Mouse (Mus musculus) cerebral cortex, adult 2 months (tissue): ENCODE measurements around the gene Zc3h12c.

ENCODE experiments used
- WGBS: fragments of 180-500 bp; shearing (Covaris S2); methylation state at CpG from one replicate; pipeline ENCODE4 v1.1.7; 2018; 5-methylcytosine and 5-hydroxymethylcytosine counted together

The Zc3h12c gene

GRCm38 (mm10) chr9:52102060-52102844, 66.1 kb downstream of the Zc3h12c start:
- WGBS: 78% methylated on average over 13 of the region's 13 CpGs

GRCm38 (mm10) chr9:52100426-52100825, 67.9 kb downstream of the Zc3h12c start:
- WGBS: 93% methylated on average over 14 of the region's 14 CpGs

GRCm38 (mm10) chr9:52098600-52098999, 69.8 kb downstream of the Zc3h12c start:
- whole genome bisulfite sequencing: 6% methylated on average over 7 of the region's 7 CpGs

GRCm38 (mm10) chr9:52097386-52097785, 71.0 kb downstream of the Zc3h12c start:
- WGBS: 77% methylated on average over 1 of the region's 1 CpGs

DNA sequence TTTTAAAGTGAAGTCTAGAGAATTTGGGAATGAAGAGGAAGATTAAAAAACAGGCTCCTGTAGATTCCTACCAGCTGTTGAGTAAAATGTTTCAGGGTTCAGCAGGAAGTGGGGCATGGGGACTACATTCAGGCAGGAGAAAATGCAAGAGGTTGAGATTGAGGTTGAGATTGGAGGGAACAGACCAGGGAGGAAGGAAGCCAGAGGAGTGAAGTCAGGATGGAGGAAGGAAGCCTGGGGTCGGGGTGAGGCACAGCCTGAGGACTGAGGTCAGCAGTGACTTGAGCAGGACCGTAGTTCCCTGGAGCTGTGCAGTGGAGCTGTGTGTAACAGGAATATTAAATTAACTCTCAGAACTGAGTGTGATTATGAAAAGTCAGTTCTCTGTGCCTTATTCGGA, 72.7 kb downstream of the Zc3h12c start:
- 73% methylated on average over 3 of the region's 3 CpGs for WGBS

DNA sequence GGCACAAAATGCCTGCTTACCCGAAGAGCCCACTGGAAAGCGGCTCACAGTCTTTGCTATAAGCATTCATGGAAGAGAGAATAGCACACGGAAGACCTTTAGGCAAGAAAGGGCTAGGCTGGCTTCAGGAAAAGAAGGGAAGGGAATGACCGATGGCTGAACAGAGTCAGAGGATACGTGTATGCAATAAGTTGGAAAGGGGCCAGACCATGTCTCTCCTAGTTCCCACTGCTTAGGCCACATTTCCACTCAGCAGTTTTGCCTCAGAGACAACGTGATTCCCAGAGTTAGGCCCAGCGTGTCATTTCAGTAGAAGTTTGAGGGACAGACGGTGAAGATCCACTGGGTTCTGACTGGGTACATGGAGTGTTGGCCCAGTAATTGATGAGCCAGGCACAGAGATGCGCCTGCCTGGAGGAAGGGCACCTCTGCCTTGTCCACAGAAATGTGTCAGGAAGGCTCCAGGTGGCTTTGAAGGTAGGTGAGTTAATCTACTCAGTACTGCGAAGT, 73.8 kb downstream of the Zc3h12c start:
- WGBS: 84% methylated on average over 10 of the region's 10 CpGs

- WGBS: 91% methylated on average over 5 of the region's 5 CpGs
These were observed 74.4 kb downstream of the Zc3h12c start for GRCm38 (mm10) chr9:52094016-52094415.

DNA sequence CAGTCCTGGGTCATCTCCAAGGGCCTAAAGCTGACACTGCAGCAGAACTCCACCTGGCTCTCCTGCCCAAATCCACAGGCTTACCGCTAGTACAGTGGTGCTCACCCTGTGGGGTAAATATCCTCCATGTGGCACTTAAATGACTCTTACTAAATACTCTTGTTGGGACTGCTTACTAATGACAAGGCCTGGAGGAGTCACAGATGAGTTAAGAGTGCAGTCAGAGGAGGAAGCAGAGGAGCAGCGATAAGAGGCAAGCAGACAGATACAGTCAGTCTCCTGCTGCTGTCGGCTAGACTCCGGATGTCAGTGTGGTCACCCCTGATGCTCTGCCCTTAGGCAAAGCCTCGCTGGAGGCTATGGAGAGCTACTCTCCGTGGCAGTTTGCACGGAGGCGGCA, 75.3 kb downstream of the Zc3h12c start:
- WGBS: 75% methylated on average over 8 of the region's 8 CpGs

- 89% methylated on average over 5 of the region's 5 CpGs for WGBS
These were observed 76.1 kb downstream of the Zc3h12c start for GRCm38 (mm10) chr9:52092311-52092710.

- 91% methylated on average over 9 of the region's 9 CpGs for WGBS
These were observed 76.6 kb downstream of the Zc3h12c start for GRCm38 (mm10) chr9:52091752-52092151.

DNA sequence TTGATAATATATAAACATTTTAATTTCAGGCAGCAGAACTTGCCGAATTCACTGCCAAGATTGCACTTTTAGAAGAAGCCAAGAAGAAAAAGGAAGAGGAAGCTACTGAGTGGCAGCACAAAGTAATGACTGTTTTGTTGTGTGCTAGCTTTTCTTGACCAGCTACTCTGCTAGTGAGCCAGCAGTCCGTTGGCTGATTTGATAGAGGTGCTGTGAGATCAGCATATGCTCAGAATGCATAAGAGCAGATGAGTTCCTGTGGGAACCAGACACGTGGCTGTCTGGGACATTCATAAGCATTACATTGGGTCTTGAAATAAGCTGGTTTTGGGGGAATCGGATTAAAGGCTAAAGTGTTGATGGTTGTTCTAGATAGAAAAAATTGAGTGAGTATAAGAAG, 86.0 kb downstream of the Zc3h12c start:
- WGBS: 65% methylated on average over 4 of the region's 4 CpGs

- 85% methylated on average over 2 of the region's 2 CpGs for WGBS
These were observed 86.4 kb downstream of the Zc3h12c start for GRCm38 (mm10) chr9:52081979-52082378.

GRCm38 (mm10) chr9:52077692-52078091, 90.7 kb downstream of the Zc3h12c start:
- WGBS: 44% methylated on average over 1 of the region's 1 CpGs

DNA sequence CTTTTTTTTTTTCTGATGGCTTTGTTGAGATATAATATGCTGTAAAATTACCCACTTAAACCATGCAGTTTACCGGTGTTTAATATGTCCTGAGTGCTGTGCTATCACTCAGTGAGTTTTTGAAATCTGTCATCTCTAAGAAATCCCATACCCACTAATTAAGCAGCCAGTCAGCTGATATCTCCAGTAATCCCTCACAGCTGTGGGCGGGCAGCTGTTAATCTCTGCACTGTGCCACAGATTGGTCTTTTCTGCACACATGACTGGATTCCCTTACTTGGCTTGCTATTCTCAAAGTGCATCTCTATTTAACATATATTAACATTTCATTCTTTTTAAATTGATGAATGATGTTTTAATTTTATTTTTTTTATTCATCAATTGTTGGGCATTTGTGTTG, 92.3 kb downstream of the Zc3h12c start:
- 92% methylated on average over 2 of the region's 2 CpGs for WGBS

- 91% methylated on average over 2 of the region's 2 CpGs for WGBS
These were observed 98.3 kb downstream of the Zc3h12c start for GRCm38 (mm10) chr9:52070052-52070451.
